Comparison of ENCODE assay signal across 8 mouse cellular contexts in the genomic region with DNA sequence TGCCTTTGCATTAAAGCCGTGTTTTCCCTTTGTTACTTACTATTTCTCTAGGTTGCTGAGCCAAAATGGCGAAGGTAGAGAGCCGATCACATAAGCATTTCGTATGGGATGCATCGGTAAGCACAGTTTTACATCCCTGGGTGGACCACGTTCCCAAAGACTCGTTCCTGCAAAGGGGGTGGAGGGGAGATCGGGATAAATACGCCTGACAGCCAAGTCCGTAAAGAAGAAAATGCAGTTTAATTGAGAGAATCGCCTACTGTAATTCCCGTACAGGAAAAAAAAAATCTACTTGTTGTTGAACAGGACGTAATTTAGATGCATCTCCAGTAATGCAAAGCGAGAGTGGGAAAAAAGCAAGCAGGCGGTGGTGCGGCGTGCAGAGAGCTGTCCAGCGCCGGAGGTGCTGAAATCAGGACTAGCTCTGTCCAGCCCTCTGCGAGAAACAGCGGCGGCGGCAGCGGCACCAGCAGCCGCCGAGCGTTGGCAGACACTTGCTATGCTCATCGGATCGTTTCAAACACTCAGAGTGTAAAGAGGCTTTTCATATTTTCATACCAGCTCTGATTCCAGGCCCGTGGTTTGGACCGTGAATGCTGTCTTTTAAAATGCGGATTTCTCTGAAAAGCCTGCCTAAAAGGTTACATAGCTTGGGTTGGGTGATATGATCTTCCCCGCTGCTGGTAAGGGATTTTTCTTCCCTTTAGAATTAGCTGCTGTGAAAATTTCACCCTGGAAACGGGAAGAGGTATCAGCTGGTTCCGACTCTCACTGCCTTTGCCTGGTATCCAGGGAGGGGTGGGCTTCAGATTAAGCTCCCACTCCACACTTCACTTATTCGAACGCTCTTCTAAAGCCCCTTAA.
DNase-seq lines count a peak whose midpoint lies in the region; ATAC-seq and TF ChIP-seq lines count a peak whose summit lies in the region.

No protein-coding gene starts in this region.

- WGBS in hindbrain, embryonic 14.5 days = 2% methylated on average over 37 of the region's 37 CpGs
- 7% methylated on average over 37 of the region's 37 CpGs for WGBS in lung, postnatal 0 days

- TF ChIP-seq EP300 in lung, postnatal 0 days (IDR thresholded peaks at IDR 0.05) = no peak

- peaks cover 9% of the 10 kb centered on the region for H3K4me1 ChIP-seq in hindbrain, embryonic 14.5 days (replicated peaks; ENCODE audit: control insufficient read depth, insufficient read depth, low read length)
- H3K4me1 ChIP-seq in lung, postnatal 0 days (ENCODE audit: insufficient read depth, low read depth, low read length) = no peaks in the 10 kb centered on the region

- peak overlapping the region; percentile 56 for H3K4me2 ChIP-seq in hindbrain, embryonic 14.5 days (replicated peaks)
- H3K4me2 ChIP-seq in lung, postnatal 0 days (replicated peaks; ENCODE audit: low read depth, low read length) = no peak overlapping the region

- TF ChIP-seq CTCF in lung, postnatal 0 days (IDR thresholded peaks at IDR 0.05) = no peak

- peak; percentile 87 for ATAC-seq in hindbrain, embryonic 14.5 days (ENCODE audit: low FRiP score)
- peak; percentile 84 for ATAC-seq in lung, postnatal 0 days

- H3K27ac ChIP-seq in hindbrain, embryonic 14.5 days = peak overlapping the region; percentile 95
- H3K27ac ChIP-seq in lung, postnatal 0 days (ENCODE audit: low read length) = no peak overlapping the region

- peak overlapping the region; percentile 72 for H3K9ac ChIP-seq in hindbrain, embryonic 14.5 days
- no peak overlapping the region for H3K9ac ChIP-seq in lung, postnatal 0 days (replicated peaks; ENCODE audit: low read depth)

- H3K9me3 ChIP-seq in hindbrain, embryonic 14.5 days (ENCODE audit: control insufficient read depth, low read length) = no peaks in the 10 kb centered on the region
- no peaks in the 10 kb centered on the region for H3K9me3 ChIP-seq in lung, postnatal 0 days (ENCODE audit: low read length)

- H3K4me3 ChIP-seq in hindbrain, embryonic 14.5 days (replicated peaks; ENCODE audit: low read length) = peak overlapping the region; percentile 52
- H3K4me3 ChIP-seq in lung, postnatal 0 days (ENCODE audit: low read depth, low read length) = no peak overlapping the region

- no peaks in the 10 kb centered on the region for H3K36me3 ChIP-seq in hindbrain, embryonic 14.5 days (replicated peaks; ENCODE audit: control insufficient read depth, insufficient read depth)
- no peaks in the 10 kb centered on the region for H3K36me3 ChIP-seq in lung, postnatal 0 days (ENCODE audit: insufficient read depth, low read length)

- DNase-seq in WW6 (ENCODE audit: low read depth, low spot score) (peak; percentile 52), adipocyte (ENCODE audit: low spot score) (no peak)
- peak; percentile 85 for DNase-seq in cerebellum, postnatal 14 days
- peak; percentile 49 to 52 for DNase-seq in frontal cortex, postnatal 25 days (ENCODE audit: low spot score in 2 of 2)
- DNase-seq in hindbrain, embryonic 14.5 days (ENCODE audit: low spot score) = peak; percentile 83
- peak; percentile 71 to 79 for DNase-seq in layer of hippocampus, postnatal 14 days (ENCODE audit: low spot score in 2 of 2)
- peak; percentile 81 for DNase-seq in lung, postnatal 0 days (ENCODE audit: low spot score)
- peak; percentile 86 for DNase-seq in retina, postnatal 1 day

- no peaks in the 10 kb centered on the region for H3K27me3 ChIP-seq in hindbrain, embryonic 14.5 days (ENCODE audit: control insufficient read depth, insufficient read depth, low read length)
- no peaks in the 10 kb centered on the region for H3K27me3 ChIP-seq in lung, postnatal 0 days (replicated peaks; ENCODE audit: insufficient read depth, low read length)
